In genomic region chr9:46150890-46151703, GRCm38 (mm10) we compare ENCODE assay signal across 10 mouse cellular contexts.
DNase-seq lines count a peak whose midpoint lies in the region; ATAC-seq lines count a peak whose summit lies in the region.
"Had no signal": no experiment of that assay in that cellular context is flagged by ENCODE, and none has a peak within 500 bp of the region (broad histone marks: within the 10 kb centered on the region; RNA-seq: fewer than 3 reads in every experiment).

No protein-coding gene starts in this region.

- peak overlapping the region; percentile 64 for H3K27ac ChIP-seq in lung, embryonic 16.5 days (ENCODE audit: low read length)
- peak overlapping the region; percentile 51 for H3K27ac ChIP-seq in limb, embryonic 10.5 days
- H3K27ac ChIP-seq: hindbrain, embryonic 15.5 days had no signal

- H3K27me3 ChIP-seq in lung, embryonic 16.5 days (ENCODE audit: control insufficient read depth, insufficient read depth, low read depth, low read length) = no peaks in the 10 kb centered on the region
- no peaks in the 10 kb centered on the region for H3K27me3 ChIP-seq in limb, embryonic 10.5 days (ENCODE audit: low read depth, poor library complexity, severe bottlenecking)
- H3K27me3 ChIP-seq: hindbrain, embryonic 15.5 days had no signal

- no peak overlapping the region for H3K4me3 ChIP-seq in lung, embryonic 16.5 days (ENCODE audit: low read length)
- H3K4me3 ChIP-seq in limb, embryonic 10.5 days = no peak overlapping the region
- H3K4me3 ChIP-seq: hindbrain, embryonic 15.5 days had no signal

- ATAC-seq in lung, embryonic 16.5 days (ENCODE audit: low read depth) = peak; percentile 31; the same call in 1 of the 2 replicates

- H3K4me2 ChIP-seq in lung, embryonic 16.5 days (ENCODE audit: low read depth, low read length) = no peak overlapping the region
- H3K4me2 ChIP-seq: hindbrain, embryonic 15.5 days had no signal

- peak; percentile 28 for DNase-seq in gastrocnemius, adult 18-20 months (ENCODE audit: low spot score)
- no peak for DNase-seq in gastrocnemius, postnatal 10 days
- no peak for DNase-seq in lung, adult 18-20 months
- DNase-seq in limb, embryonic 10.5 days (ENCODE audit: low spot score) = no peak
- DNase-seq in thymus, postnatal 25 days = peak; percentile 56
- no peak for DNase-seq in layer of hippocampus, postnatal 25 days (ENCODE audit: extremely low spot score in 1 of 2, low spot score in 1 of 2)
- no peak for DNase-seq in cerebellum, adult 9-10 months
- DNase-seq: retina, postnatal 1 day had no signal

- H3K9ac ChIP-seq in lung, embryonic 16.5 days (ENCODE audit: low read length) = no peak overlapping the region
- H3K9ac ChIP-seq: hindbrain, embryonic 15.5 days had no signal

- 51% methylated on average over 2 of the region's 2 CpGs for WGBS in lung, embryonic 16.5 days
- 77% methylated on average over 2 of the region's 2 CpGs for WGBS in limb, embryonic 10.5 days

- no peaks in the 10 kb centered on the region for H3K36me3 ChIP-seq in lung, embryonic 16.5 days (ENCODE audit: control insufficient read depth, insufficient read depth, low read length)
- H3K36me3 ChIP-seq in limb, embryonic 10.5 days = peaks cover 3% of the 10 kb centered on the region; the same call in 1 of the 2 replicates
- H3K36me3 ChIP-seq: hindbrain, embryonic 15.5 days had no signal

- H3K9me3 ChIP-seq in lung, embryonic 16.5 days (ENCODE audit: control insufficient read depth, low read length) = no peaks in the 10 kb centered on the region
- no peaks in the 10 kb centered on the region for H3K9me3 ChIP-seq in limb, embryonic 10.5 days (replicated peaks)
- H3K9me3 ChIP-seq: hindbrain, embryonic 15.5 days had no signal

- peaks cover 28% of the 10 kb centered on the region for H3K4me1 ChIP-seq in lung, embryonic 16.5 days (replicated peaks; ENCODE audit: control insufficient read depth, insufficient read depth, low read length)
- peaks cover 34% of the 10 kb centered on the region for H3K4me1 ChIP-seq in limb, embryonic 10.5 days

Comparison
In these comparisons a context has a peak if more than half of its experiments do, and no peak if none do; other contexts are left out.
1. DNase-seq: peak in gastrocnemius, adult 18-20 months (single experiment) and thymus, postnatal 25 days (single experiment); none in gastrocnemius, postnatal 10 days (single experiment), lung, adult 18-20 months (0 of 2), limb, embryonic 10.5 days (single experiment), layer of hippocampus, postnatal 25 days (0 of 2) and cerebellum, adult 9-10 months (single experiment).